Mouse (Mus musculus): ENCODE results near the gene Fzd4. TPM values are rescaled to one million over a fixed set of nuclear protein-coding genes. Genes with fewer than 3 reads are reported as not detected.

Gene Fzd4
- polyA plus RNA-seq, 1 experiment = 0.97 TPM

GRCm38 (mm10) chr7:89456380-89457076 lies 52.4 kb downstream of the Fzd4 start:
- no peaks in the 10 kb centered on the region for H3K9me3 ChIP-seq (replicated peaks; ENCODE audit: control insufficient read depth, insufficient read depth, low read length, poor library complexity, severe bottlenecking)
- no peaks in the 10 kb centered on the region for H3K27me3 ChIP-seq (ENCODE audit: control insufficient read depth, insufficient read depth, low read length, poor library complexity, severe bottlenecking)
- no peak overlapping the region for H3K9ac ChIP-seq (ENCODE audit: low read depth, poor library complexity, severe bottlenecking)
- no peak overlapping the region for H3K4me3 ChIP-seq (ENCODE audit: low read depth, low read length)
- TF ChIP-seq POLR2A (IDR thresholded peaks at IDR 0.05; ENCODE audit: insufficient read depth, low read length) (no peak), CTCF (IDR thresholded peaks at IDR 0.05; ENCODE audit: low read depth, low read length) (no peak), EP300 (IDR thresholded peaks at IDR 0.05; ENCODE audit: insufficient read depth, low read depth, low read length) (no peak)
- no peaks in the 10 kb centered on the region for H3K36me3 ChIP-seq (ENCODE audit: control insufficient read depth, insufficient read depth, low read length, poor library complexity, severe bottlenecking)
- H3K27ac ChIP-seq (ENCODE audit: insufficient read depth, low read length) = no peak overlapping the region
- H3K4me1 ChIP-seq (ENCODE audit: control insufficient read depth, insufficient read depth, low read length) = no peaks in the 10 kb centered on the region

GRCm38 (mm10) chr7:89459691-89460090 lies 55.5 kb downstream of the Fzd4 start:
- Histone ChIP-seq H3K9me3 (replicated peaks; ENCODE audit: control insufficient read depth, insufficient read depth, low read length, poor library complexity, severe bottlenecking) (no peaks in the 10 kb centered on the region), H3K27ac (ENCODE audit: insufficient read depth, low read length) (no peak overlapping the region), H3K36me3 (ENCODE audit: control insufficient read depth, insufficient read depth, low read length, poor library complexity, severe bottlenecking) (no peaks in the 10 kb centered on the region), H3K4me1 (ENCODE audit: control insufficient read depth, insufficient read depth, low read length) (no peaks in the 10 kb centered on the region), H3K9ac (ENCODE audit: low read depth, poor library complexity, severe bottlenecking) (no peak overlapping the region), H3K27me3 (ENCODE audit: control insufficient read depth, insufficient read depth, low read length, poor library complexity, severe bottlenecking) (no peaks in the 10 kb centered on the region), H3K4me3 (ENCODE audit: low read depth, low read length) (no peak overlapping the region)
- no peak for TF ChIP-seq EP300 (IDR thresholded peaks at IDR 0.05; ENCODE audit: insufficient read depth, low read depth, low read length)
- no peak for TF ChIP-seq CTCF (IDR thresholded peaks at IDR 0.05; ENCODE audit: low read depth, low read length)
- no peak for TF ChIP-seq POLR2A (IDR thresholded peaks at IDR 0.05; ENCODE audit: insufficient read depth, low read length)

GRCm38 (mm10) chr7:89460911-89461310 lies 56.8 kb downstream of the Fzd4 start:
- TF ChIP-seq CTCF (IDR thresholded peaks at IDR 0.05; ENCODE audit: low read depth, low read length) (no peak), POLR2A (IDR thresholded peaks at IDR 0.05; ENCODE audit: insufficient read depth, low read length) (no peak), EP300 (IDR thresholded peaks at IDR 0.05; ENCODE audit: insufficient read depth, low read depth, low read length) (no peak)
- H3K9me3 ChIP-seq (replicated peaks; ENCODE audit: control insufficient read depth, insufficient read depth, low read length, poor library complexity, severe bottlenecking) = no peaks in the 10 kb centered on the region
- H3K27ac ChIP-seq (ENCODE audit: insufficient read depth, low read length) = no peak overlapping the region
- H3K4me3 ChIP-seq (ENCODE audit: low read depth, low read length) = no peak overlapping the region
- H3K27me3 ChIP-seq (ENCODE audit: control insufficient read depth, insufficient read depth, low read length, poor library complexity, severe bottlenecking) = no peaks in the 10 kb centered on the region
- no peak overlapping the region for H3K9ac ChIP-seq (ENCODE audit: low read depth, poor library complexity, severe bottlenecking)
- no peaks in the 10 kb centered on the region for H3K36me3 ChIP-seq (ENCODE audit: control insufficient read depth, insufficient read depth, low read length, poor library complexity, severe bottlenecking)
- H3K4me1 ChIP-seq (ENCODE audit: control insufficient read depth, insufficient read depth, low read length) = no peaks in the 10 kb centered on the region

- no peak overlapping the region for H3K27ac ChIP-seq (ENCODE audit: insufficient read depth, low read length)
- no peak overlapping the region for H3K9ac ChIP-seq (ENCODE audit: low read depth, poor library complexity, severe bottlenecking)
- no peak overlapping the region for H3K4me3 ChIP-seq (ENCODE audit: low read depth, low read length)
- H3K4me1 ChIP-seq (ENCODE audit: control insufficient read depth, insufficient read depth, low read length) = no peaks in the 10 kb centered on the region
- TF ChIP-seq EP300 (IDR thresholded peaks at IDR 0.05; ENCODE audit: insufficient read depth, low read depth, low read length) = no peak
- no peaks in the 10 kb centered on the region for H3K36me3 ChIP-seq (ENCODE audit: control insufficient read depth, insufficient read depth, low read length, poor library complexity, severe bottlenecking)
- no peaks in the 10 kb centered on the region for H3K27me3 ChIP-seq (ENCODE audit: control insufficient read depth, insufficient read depth, low read length, poor library complexity, severe bottlenecking)
- no peaks in the 10 kb centered on the region for H3K9me3 ChIP-seq (replicated peaks; ENCODE audit: control insufficient read depth, insufficient read depth, low read length, poor library complexity, severe bottlenecking)
Observed at GRCm38 (mm10) chr7:89461351-89461750, 57.2 kb downstream of the Fzd4 start.

Other genes starting within 250 kb of the Fzd4 start
- 25.7 and 27.3 TPM in 2 replicates for gene Tmem135, start 133 bp upstream of the Fzd4 start, polyA plus RNA-seq (2011; ENCODE audit: insufficient read depth, insufficient read length, low read depth, missing spikeins)
- 48.4 and 51.3 TPM in 2 replicates for gene Prss23, start 122.8 kb downstream of the Fzd4 start, polyA plus RNA-seq (2011; ENCODE audit: insufficient read depth, insufficient read length, low read depth, missing spikeins)
- gene Me3, start 228.0 kb downstream of the Fzd4 start, polyA plus RNA-seq (2011; ENCODE audit: insufficient read depth, insufficient read length, low read depth, missing spikeins) = 1.6 and 2.0 TPM in 2 replicates